Mouse (Mus musculus): ENCODE data around the gene Gm17521. TPM values are rescaled to one million over a fixed set of nuclear protein-coding genes. Genes with fewer than 3 reads are reported as not detected.

Gm17521 gene
- polyA plus RNA-seq (2014; fragmentation: Illumina TruSeq; extraction: RNeasy Lipid Tissue Mini Kit (QIAGEN cat#74804); ENCODE audit: low read depth, low replicate concordance): not detected

GRCm38 (mm10) chrX:123029569-123029968 lies at the start of gene Gm17521:
Gm17521 (minus strand) TSS chrX:123029669.

Other genes starting within 250 kb of the Gm17521 start
- gene Cldn34c1, start 73.8 kb upstream of the Gm17521 start, polyA plus RNA-seq (2014; fragmentation: Illumina TruSeq; extraction: RNeasy Lipid Tissue Mini Kit (QIAGEN cat#74804); ENCODE audit: low read depth, low replicate concordance): 13.3 TPM
- gene Srsx, start 192.8 kb upstream of the Gm17521 start, polyA plus RNA-seq (2014; fragmentation: Illumina TruSeq; extraction: RNeasy Lipid Tissue Mini Kit (QIAGEN cat#74804); ENCODE audit: low read depth, low replicate concordance): 4.4 TPM
- gene Gm17577, start 217.2 kb upstream of the Gm17521 start, polyA plus RNA-seq (2014; fragmentation: Illumina TruSeq; extraction: RNeasy Lipid Tissue Mini Kit (QIAGEN cat#74804); ENCODE audit: low read depth, low replicate concordance): not detected